Mouse (Mus musculus): ENCODE measurements around the gene Acadl.
A peak's percentile ranks its signal among the peaks of the same experiment; 100 is the strongest.

Gene Acadl

GRCm38 (mm10) chr1:66839755-66840438, 23.2 kb downstream of the Acadl start:
- DNase-seq (ENCODE audit: low read depth, low spot score) = no peak

- no peak for DNase-seq (ENCODE audit: low read depth, low spot score)
These were observed 23.9 kb downstream of the Acadl start for GRCm38 (mm10) chr1:66839135-66839534.

GRCm38 (mm10) chr1:66838184-66839042, 24.7 kb downstream of the Acadl start:
- DNase-seq (ENCODE audit: low read depth, low spot score) = peak; percentile 50

- no peak for DNase-seq (ENCODE audit: low read depth, low spot score)
These were observed 25.9 kb downstream of the Acadl start for GRCm38 (mm10) chr1:66837207-66837606.

GRCm38 (mm10) chr1:66832636-66833165, 30.4 kb downstream of the Acadl start:
- no peak for DNase-seq (ENCODE audit: low read depth, low spot score)

GRCm38 (mm10) chr1:66831824-66832600, 31.1 kb downstream of the Acadl start:
- DNase-seq (ENCODE audit: low read depth, low spot score) = no peak

- DNase-seq (ENCODE audit: low read depth, low spot score) = no peak
These were observed 33.5 kb downstream of the Acadl start for GRCm38 (mm10) chr1:66829400-66830080.

GRCm38 (mm10) chr1:66821966-66822365, 41.1 kb downstream of the Acadl start:
- no peak for DNase-seq (ENCODE audit: low read depth, low spot score)

GRCm38 (mm10) chr1:66820241-66820640, 42.8 kb downstream of the Acadl start:
- no peak for DNase-seq (ENCODE audit: low read depth, low spot score)

GRCm38 (mm10) chr1:66817865-66818315, 45.2 kb downstream of the Acadl start:
- no peak for DNase-seq (ENCODE audit: low read depth, low spot score)

GRCm38 (mm10) chr1:66817453-66817839, 45.6 kb downstream of the Acadl start, which contains the start of gene Kansl1l:
TSS of gene Kansl1l (minus strand) at chr1:66817562.
- peak; percentile 87 for DNase-seq (ENCODE audit: low read depth, low spot score)

- DNase-seq (ENCODE audit: low read depth, low spot score) = peak; percentile 81
These were observed 46.1 kb downstream of the Acadl start for GRCm38 (mm10) chr1:66816837-66817452.

- peak; percentile 21 for DNase-seq (ENCODE audit: low read depth, low spot score)
These were observed 46.9 kb downstream of the Acadl start for GRCm38 (mm10) chr1:66815941-66816777.

- DNase-seq (ENCODE audit: low read depth, low spot score) = no peak
These were observed 48.3 kb downstream of the Acadl start for GRCm38 (mm10) chr1:66814756-66815155.

- no peak for DNase-seq (ENCODE audit: low read depth, low spot score)
These were observed 49.9 kb downstream of the Acadl start for GRCm38 (mm10) chr1:66813191-66813590.

GRCm38 (mm10) chr1:66806821-66807220, 56.3 kb downstream of the Acadl start:
- DNase-seq (ENCODE audit: low read depth, low spot score) = no peak

- DNase-seq (ENCODE audit: low read depth, low spot score) = no peak
These were observed 57.7 kb downstream of the Acadl start for GRCm38 (mm10) chr1:66805408-66805807.

GRCm38 (mm10) chr1:66804710-66805109, 58.4 kb downstream of the Acadl start:
- no peak for DNase-seq (ENCODE audit: low read depth, low spot score)

- no peak for DNase-seq (ENCODE audit: low read depth, low spot score)
These were observed 65.1 kb downstream of the Acadl start for GRCm38 (mm10) chr1:66797962-66798361.
